Mouse (Mus musculus) lung, postnatal 0 days (tissue): ENCODE data around the gene Morc2a.

ENCODE experiments used
- CTCF ChIP-seq: IDR thresholded peaks from 2 replicates; pipeline ENCODE4 v1.5.1; 2016; ENCODE audit warnings: antibody characterized with exemption, mild to moderate bottlenecking
- EP300 ChIP-seq: IDR thresholded peaks from 2 replicates; pipeline ENCODE4 v1.6.1; 2016; ENCODE audit warnings: antibody characterized with exemption, mild to moderate bottlenecking, control low read depth

DNA sequence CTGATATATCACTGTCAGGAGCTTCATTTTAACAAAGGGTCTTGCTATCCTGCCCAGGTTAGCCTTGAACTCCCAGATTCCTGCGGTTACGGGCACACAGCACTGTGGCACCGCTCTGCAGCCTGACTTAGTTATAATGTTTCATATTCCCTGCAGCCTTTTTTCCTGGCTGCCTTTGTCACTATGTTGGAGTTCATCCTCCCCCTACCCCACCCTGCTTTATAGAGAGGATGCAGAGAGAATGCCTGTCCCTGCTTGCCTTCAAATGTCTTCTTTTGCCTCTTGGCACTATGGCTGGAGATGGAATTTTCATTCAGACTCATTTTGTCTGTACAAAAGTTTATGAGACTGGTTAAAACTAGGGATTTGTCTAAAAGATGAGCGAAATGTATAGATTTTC lies 33.4 kb upstream of the Morc2a start:
- no peak for TF ChIP-seq CTCF
- TF ChIP-seq EP300 = no peak
